Mouse (Mus musculus): ENCODE measurements around the gene Rab8b. TPM values are rescaled to one million over a fixed set of nuclear protein-coding genes. Genes with fewer than 3 reads are reported as not detected.
"Not testable (repeated sequence)": the region's sequence is repeated elsewhere in the genome, so short reads cannot be mapped to it uniquely, and the experiment has no call there.

Rab8b gene
- polyA plus RNA-seq, 1 experiment from 2014 or later = 51.7 TPM

- no peak overlapping the region for H3K9ac ChIP-seq (ENCODE audit: low read length)
- peaks cover 6% of the 10 kb centered on the region; the same call in 1 of the 2 replicates for H3K27me3 ChIP-seq (ENCODE audit: control insufficient read depth, insufficient read depth, low read length)
- 14% methylated on average over 7 of the region's 7 CpGs for WGBS
Observed at GRCm38 (mm10) chr9:66833851-66834250, 85.6 kb downstream of the Rab8b start.

GRCm38 (mm10) chr9:66832366-66832908 is 87.0 kb downstream of the Rab8b start:
- DNase-seq (ENCODE audit: low spot score) = no peak
- H3K9me3 ChIP-seq (ENCODE audit: control insufficient read depth, low read length) = no peaks in the 10 kb centered on the region
- H3K36me3 ChIP-seq (ENCODE audit: control insufficient read depth, insufficient read depth, low read length) = no peaks in the 10 kb centered on the region
- no peak overlapping the region for H3K4me2 ChIP-seq (ENCODE audit: low read depth, low read length, severe bottlenecking)
- no peak for ATAC-seq (replicated peaks; ENCODE audit: low FRiP score)
- peaks cover 5% of the 10 kb centered on the region for H3K4me1 ChIP-seq (replicated peaks; ENCODE audit: control insufficient read depth, insufficient read depth, low read length)
- H3K4me3 ChIP-seq (ENCODE audit: low read depth, low read length) = no peak overlapping the region
- WGBS = 65% methylated on average over 4 of the region's 4 CpGs
- no peak overlapping the region for H3K9ac ChIP-seq (ENCODE audit: low read length)
- H3K27ac ChIP-seq (ENCODE audit: low read depth, low read length) = no peak overlapping the region
- peaks cover 6% of the 10 kb centered on the region; the same call in 1 of the 2 replicates for H3K27me3 ChIP-seq (ENCODE audit: control insufficient read depth, insufficient read depth, low read length)

More at GRCm38 (mm10) chr9:66833851-66834250, 85.6 kb downstream of the Rab8b start:
- H3K27ac ChIP-seq (ENCODE audit: low read depth, low read length) = no peak overlapping the region
- H3K9me3 ChIP-seq (ENCODE audit: control insufficient read depth, low read length) = no peaks in the 10 kb centered on the region
- H3K4me2 ChIP-seq (ENCODE audit: low read depth, low read length, severe bottlenecking) = peak overlapping the region; percentile 84
- ATAC-seq (replicated peaks; ENCODE audit: low FRiP score) = no peak
- DNase-seq (ENCODE audit: low spot score) = no peak
- no peaks in the 10 kb centered on the region for H3K36me3 ChIP-seq (ENCODE audit: control insufficient read depth, insufficient read depth, low read length)
- peaks cover 5% of the 10 kb centered on the region for H3K4me1 ChIP-seq (replicated peaks; ENCODE audit: control insufficient read depth, insufficient read depth, low read length)
- peak overlapping the region; percentile 60 for H3K4me3 ChIP-seq (ENCODE audit: low read depth, low read length)

GRCm38 (mm10) chr9:66825990-66826389 is 93.5 kb downstream of the Rab8b start:
- H3K4me2 ChIP-seq (ENCODE audit: low read depth, low read length, severe bottlenecking) = no peak overlapping the region
- no peak overlapping the region for H3K4me3 ChIP-seq (ENCODE audit: low read depth, low read length)
- WGBS = 52% methylated on average over 1 of the region's 1 CpGs
- no peak for ATAC-seq (replicated peaks; ENCODE audit: low FRiP score)
- no peaks in the 10 kb centered on the region for H3K4me1 ChIP-seq (replicated peaks; ENCODE audit: control insufficient read depth, insufficient read depth, low read length)
- no peaks in the 10 kb centered on the region for H3K27me3 ChIP-seq (ENCODE audit: control insufficient read depth, insufficient read depth, low read length)
- DNase-seq (ENCODE audit: low spot score) = no peak
- no peaks in the 10 kb centered on the region for H3K9me3 ChIP-seq (ENCODE audit: control insufficient read depth, low read length)
- no peak overlapping the region for H3K9ac ChIP-seq (ENCODE audit: low read length)
- no peak overlapping the region for H3K27ac ChIP-seq (ENCODE audit: low read depth, low read length)
- no peaks in the 10 kb centered on the region for H3K36me3 ChIP-seq (ENCODE audit: control insufficient read depth, insufficient read depth, low read length)

GRCm38 (mm10) chr9:66822255-66822654 is 97.2 kb downstream of the Rab8b start:
- not testable (repeated sequence) for H3K36me3 ChIP-seq (ENCODE audit: control insufficient read depth, insufficient read depth, low read length); DNase-seq (ENCODE audit: low spot score); H3K4me3 ChIP-seq (ENCODE audit: low read depth, low read length); H3K4me1 ChIP-seq (replicated peaks; ENCODE audit: control insufficient read depth, insufficient read depth, low read length); H3K27me3 ChIP-seq (ENCODE audit: control insufficient read depth, insufficient read depth, low read length); ATAC-seq (replicated peaks; ENCODE audit: low FRiP score); H3K4me2 ChIP-seq (ENCODE audit: low read depth, low read length, severe bottlenecking); H3K9ac ChIP-seq (ENCODE audit: low read length); H3K27ac ChIP-seq (ENCODE audit: low read depth, low read length); H3K9me3 ChIP-seq (ENCODE audit: control insufficient read depth, low read length)
- no CpG with 5 or more reads among the region's 5 CpGs for WGBS

- Histone ChIP-seq H3K36me3 (ENCODE audit: control insufficient read depth, insufficient read depth, low read length) (no peaks in the 10 kb centered on the region), H3K4me2 (ENCODE audit: low read depth, low read length, severe bottlenecking) (no peak overlapping the region), H3K27ac (ENCODE audit: low read depth, low read length) (no peak overlapping the region), H3K4me3 (ENCODE audit: low read depth, low read length) (no peak overlapping the region), H3K4me1 (replicated peaks; ENCODE audit: control insufficient read depth, insufficient read depth, low read length) (no peaks in the 10 kb centered on the region), H3K27me3 (ENCODE audit: control insufficient read depth, insufficient read depth, low read length) (no peaks in the 10 kb centered on the region), H3K9ac (ENCODE audit: low read length) (no peak overlapping the region), H3K9me3 (ENCODE audit: control insufficient read depth, low read length) (no peaks in the 10 kb centered on the region)
- WGBS = 86% methylated on average over 5 of the region's 5 CpGs
- ATAC-seq (replicated peaks; ENCODE audit: low FRiP score) = no peak
- DNase-seq (ENCODE audit: low spot score) = no peak
Observed at GRCm38 (mm10) chr9:66820996-66821395, 98.5 kb downstream of the Rab8b start.

- Histone ChIP-seq H3K4me3 (ENCODE audit: low read depth, low read length) (no peak overlapping the region), H3K27ac (ENCODE audit: low read depth, low read length) (no peak overlapping the region), H3K9ac (ENCODE audit: low read length) (no peak overlapping the region), H3K27me3 (ENCODE audit: control insufficient read depth, insufficient read depth, low read length) (no peaks in the 10 kb centered on the region), H3K36me3 (ENCODE audit: control insufficient read depth, insufficient read depth, low read length) (no peaks in the 10 kb centered on the region), H3K9me3 (ENCODE audit: control insufficient read depth, low read length) (no peaks in the 10 kb centered on the region), H3K4me1 (replicated peaks; ENCODE audit: control insufficient read depth, insufficient read depth, low read length) (no peaks in the 10 kb centered on the region), H3K4me2 (ENCODE audit: low read depth, low read length, severe bottlenecking) (no peak overlapping the region)
- DNase-seq (ENCODE audit: low spot score) (no peak), ATAC-seq (replicated peaks; ENCODE audit: low FRiP score) (no peak)
- WGBS = 3% methylated on average over 2 of the region's 2 CpGs
Observed at GRCm38 (mm10) chr9:66813392-66813791, 106.1 kb downstream of the Rab8b start.

GRCm38 (mm10) chr9:66805951-66806350 is 113.5 kb downstream of the Rab8b start:
- peak overlapping the region; percentile 24 for H3K4me3 ChIP-seq (ENCODE audit: low read depth, low read length)
- WGBS = under 1% methylated on average over 30 of the region's 37 CpGs
- not testable (repeated sequence) for H3K9me3 ChIP-seq (ENCODE audit: control insufficient read depth, low read length); H3K27me3 ChIP-seq (ENCODE audit: control insufficient read depth, insufficient read depth, low read length); H3K36me3 ChIP-seq (ENCODE audit: control insufficient read depth, insufficient read depth, low read length); H3K27ac ChIP-seq (ENCODE audit: low read depth, low read length); H3K4me1 ChIP-seq (replicated peaks; ENCODE audit: control insufficient read depth, insufficient read depth, low read length); ATAC-seq (replicated peaks; ENCODE audit: low FRiP score)
- peak; percentile 69 for DNase-seq (ENCODE audit: low spot score)
- peak overlapping the region; percentile 36; the same call in 1 of the 2 replicates for H3K4me2 ChIP-seq (ENCODE audit: low read depth, low read length, severe bottlenecking)
- peak overlapping the region; percentile 50 for H3K9ac ChIP-seq (ENCODE audit: low read length)

GRCm38 (mm10) chr9:66801947-66802346 is 117.5 kb downstream of the Rab8b start:
- Histone ChIP-seq H3K27ac (ENCODE audit: low read depth, low read length) (no peak overlapping the region), H3K9me3 (ENCODE audit: control insufficient read depth, low read length) (no peaks in the 10 kb centered on the region), H3K4me2 (ENCODE audit: low read depth, low read length, severe bottlenecking) (no peak overlapping the region), H3K4me1 (replicated peaks; ENCODE audit: control insufficient read depth, insufficient read depth, low read length) (no peaks in the 10 kb centered on the region), H3K4me3 (ENCODE audit: low read depth, low read length) (no peak overlapping the region), H3K36me3 (ENCODE audit: control insufficient read depth, insufficient read depth, low read length) (no peaks in the 10 kb centered on the region), H3K9ac (ENCODE audit: low read length) (no peak overlapping the region), H3K27me3 (ENCODE audit: control insufficient read depth, insufficient read depth, low read length) (peaks cover 6% of the 10 kb centered on the region; the same call in 1 of the 2 replicates)
- ATAC-seq (replicated peaks; ENCODE audit: low FRiP score) (no peak), DNase-seq (ENCODE audit: low spot score) (no peak)
- 56% methylated on average over 12 of the region's 12 CpGs for WGBS

- Histone ChIP-seq H3K36me3 (ENCODE audit: control insufficient read depth, insufficient read depth, low read length) (no peaks in the 10 kb centered on the region), H3K27me3 (ENCODE audit: control insufficient read depth, insufficient read depth, low read length) (no peaks in the 10 kb centered on the region), H3K4me3 (ENCODE audit: low read depth, low read length) (peak within 1 kb of the TSS; percentile 66), H3K27ac (ENCODE audit: low read depth, low read length) (no peak within 1 kb of the TSS), H3K4me2 (ENCODE audit: low read depth, low read length, severe bottlenecking) (peak within 1 kb of the TSS; percentile 82), H3K4me1 (replicated peaks; ENCODE audit: control insufficient read depth, insufficient read depth, low read length) (peaks cover 5% of the 10 kb centered on the region; the same call in 1 of the 2 replicates), H3K9ac (ENCODE audit: low read length) (peak within 1 kb of the TSS; percentile 25; the same call in 1 of the 2 replicates), H3K9me3 (ENCODE audit: control insufficient read depth, low read length) (no peaks in the 10 kb centered on the region)
- 82% methylated on average over 5 of the region's 5 CpGs for WGBS
- ATAC-seq (replicated peaks; ENCODE audit: low FRiP score) = no peak
- no peak for DNase-seq (ENCODE audit: low spot score)
Observed at GRCm38 (mm10) chr9:66796739-66797138, 122.7 kb downstream of the Rab8b start, which contains the start of gene Gm10647. Gene Gm10647 (plus strand): TSS chr9:66797039.

Data from forebrain, embryonic 11.5 days (tissue).